Mouse (Mus musculus): ENCODE results near the gene Nfkbib.

The Nfkbib gene

DNA sequence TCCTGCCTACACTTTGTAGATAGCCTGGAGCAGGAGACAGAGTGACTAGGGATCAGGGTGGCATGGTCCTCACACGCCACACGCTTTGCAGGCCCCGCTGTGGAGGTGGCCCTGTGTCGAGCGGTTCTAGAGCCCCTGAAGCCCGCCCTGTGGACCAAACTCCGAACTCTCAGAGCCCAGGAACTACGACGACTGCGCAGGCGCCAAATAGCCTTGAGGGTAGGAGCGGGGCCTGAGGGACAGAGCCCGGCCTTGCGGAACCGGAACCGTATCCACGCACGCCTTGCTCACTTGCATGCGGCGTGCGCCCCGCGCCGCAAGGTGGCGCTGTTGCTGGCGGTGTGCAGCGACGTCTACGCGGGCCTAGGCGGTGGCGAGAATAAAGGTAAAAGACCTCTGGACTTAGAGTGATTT lies 29.3 kb upstream of the Nfkbib start:
- peak; percentile 59 to 64 for DNase-seq

DNA sequence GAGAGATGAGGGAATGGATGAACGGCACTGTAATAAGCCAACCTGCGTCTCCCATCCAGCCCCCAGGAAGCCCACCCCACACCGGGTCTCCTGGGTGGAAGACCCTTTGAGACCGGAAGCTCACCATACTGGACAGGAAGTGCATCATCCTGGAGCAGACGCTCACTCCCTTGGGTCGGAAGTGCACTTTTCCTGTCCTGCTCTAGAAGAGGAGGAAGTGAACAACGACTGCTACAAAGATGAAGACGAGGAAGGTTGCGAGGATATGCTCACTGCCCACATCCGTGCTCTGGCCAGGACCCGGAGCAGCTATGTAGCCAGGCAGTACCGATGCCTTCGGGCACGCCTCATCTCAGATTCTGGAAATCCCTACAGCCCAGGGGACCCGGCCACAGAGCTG lies 28.5 kb upstream of the Nfkbib start:
- DNase-seq: no peak

DNA sequence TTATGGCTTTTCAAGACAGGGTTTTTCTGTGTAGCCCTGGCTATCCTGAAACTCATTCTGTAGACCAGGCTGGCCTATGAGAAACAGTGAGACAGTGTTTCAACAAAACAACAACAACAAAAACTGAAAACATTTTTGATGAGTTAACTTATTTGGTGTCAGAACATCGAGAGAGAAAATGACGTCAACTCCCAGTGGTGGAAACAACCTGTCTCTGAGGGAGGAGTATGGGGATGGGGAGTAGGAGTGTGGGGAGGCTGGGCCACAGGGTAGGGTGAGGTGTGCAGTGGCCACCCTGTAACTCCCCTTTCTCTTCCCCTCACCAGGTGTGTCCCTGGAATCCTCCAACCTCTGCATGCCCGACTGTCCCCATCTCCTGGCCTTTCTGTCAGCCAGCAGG lies 27.2 kb upstream of the Nfkbib start:
- no peak for DNase-seq

DNA sequence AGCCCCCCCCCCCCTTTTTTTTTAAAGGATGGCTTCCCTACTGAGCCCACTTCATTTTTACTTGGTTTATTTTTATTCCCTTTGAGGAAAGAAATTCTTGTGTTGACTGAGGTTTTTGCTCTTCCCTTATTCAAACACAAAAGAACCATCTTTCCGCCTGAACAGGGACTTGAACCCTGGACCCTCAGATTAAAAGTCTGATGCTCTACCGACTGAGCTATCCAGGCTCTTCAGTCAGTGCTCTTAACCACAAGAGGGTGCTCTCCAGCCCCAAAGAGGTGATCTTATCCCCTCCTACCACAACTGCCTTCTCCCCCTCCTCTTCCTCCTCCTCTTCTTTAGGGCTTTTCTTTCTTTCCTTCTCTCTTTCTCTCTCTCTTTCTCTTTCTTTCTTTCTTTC lies 26.5 kb upstream of the Nfkbib start:
- peak in 1 of 2 experiments; percentile 53 for DNase-seq

DNA sequence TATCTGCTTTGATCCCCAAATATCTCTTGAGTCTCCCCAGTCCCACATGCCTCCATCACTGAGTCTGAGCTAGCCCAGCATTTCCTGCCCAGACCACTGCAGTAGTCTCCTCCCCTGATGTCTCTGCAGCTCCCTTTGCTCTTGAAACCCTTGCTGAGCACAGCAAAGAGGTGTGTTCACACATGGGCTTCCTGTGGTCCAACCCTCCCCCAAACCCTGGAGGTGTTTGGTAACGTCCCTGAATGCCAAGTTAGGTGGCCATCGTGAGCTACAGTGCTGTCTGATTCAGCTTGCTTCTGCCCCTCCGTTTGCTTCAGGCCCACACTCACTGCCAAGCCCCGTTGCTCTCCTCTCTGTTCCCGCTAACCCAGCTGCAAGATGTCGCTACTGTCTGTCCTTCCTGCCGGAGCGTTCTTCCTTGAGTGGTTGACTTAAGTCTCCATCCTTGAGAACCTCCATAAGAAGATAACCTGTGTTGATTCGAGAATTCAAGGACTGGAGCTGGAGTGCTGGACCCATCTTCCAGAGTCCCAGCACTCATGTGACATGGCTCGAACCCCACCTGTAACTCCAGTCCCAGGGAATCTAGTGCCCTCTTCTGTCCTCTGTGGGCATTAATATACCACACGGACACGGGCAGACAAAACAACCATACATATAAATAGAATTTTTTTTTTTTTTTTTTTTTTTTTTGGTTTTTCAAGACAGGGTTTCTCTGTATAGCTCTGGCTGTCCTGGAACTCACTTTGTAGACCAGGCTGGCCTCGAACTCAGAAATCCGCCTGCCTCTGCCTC lies 25.3 kb upstream of the Nfkbib start:
- peak in 1 of 2 experiments; percentile 56 for DNase-seq

DNA sequence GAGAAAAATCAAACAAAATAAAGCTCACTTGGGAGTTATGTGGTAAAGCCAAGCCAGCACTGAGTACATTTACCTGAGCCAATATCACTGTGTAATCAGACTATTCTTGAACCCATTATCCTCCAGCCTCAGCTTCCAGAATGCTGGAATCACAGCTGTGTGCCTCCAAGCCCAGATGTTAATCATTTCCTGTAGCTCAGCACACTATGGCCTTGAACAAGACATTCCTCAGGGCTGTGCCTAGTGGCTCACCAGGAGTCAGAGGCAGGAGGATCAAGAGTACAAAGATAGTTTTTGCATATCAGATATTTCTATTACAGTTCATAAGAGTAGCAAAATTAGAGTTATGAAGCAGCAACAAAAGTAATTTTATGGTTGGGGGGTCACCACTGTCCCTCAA lies 24.4 kb upstream of the Nfkbib start:
- DNase-seq: no peak

DNA sequence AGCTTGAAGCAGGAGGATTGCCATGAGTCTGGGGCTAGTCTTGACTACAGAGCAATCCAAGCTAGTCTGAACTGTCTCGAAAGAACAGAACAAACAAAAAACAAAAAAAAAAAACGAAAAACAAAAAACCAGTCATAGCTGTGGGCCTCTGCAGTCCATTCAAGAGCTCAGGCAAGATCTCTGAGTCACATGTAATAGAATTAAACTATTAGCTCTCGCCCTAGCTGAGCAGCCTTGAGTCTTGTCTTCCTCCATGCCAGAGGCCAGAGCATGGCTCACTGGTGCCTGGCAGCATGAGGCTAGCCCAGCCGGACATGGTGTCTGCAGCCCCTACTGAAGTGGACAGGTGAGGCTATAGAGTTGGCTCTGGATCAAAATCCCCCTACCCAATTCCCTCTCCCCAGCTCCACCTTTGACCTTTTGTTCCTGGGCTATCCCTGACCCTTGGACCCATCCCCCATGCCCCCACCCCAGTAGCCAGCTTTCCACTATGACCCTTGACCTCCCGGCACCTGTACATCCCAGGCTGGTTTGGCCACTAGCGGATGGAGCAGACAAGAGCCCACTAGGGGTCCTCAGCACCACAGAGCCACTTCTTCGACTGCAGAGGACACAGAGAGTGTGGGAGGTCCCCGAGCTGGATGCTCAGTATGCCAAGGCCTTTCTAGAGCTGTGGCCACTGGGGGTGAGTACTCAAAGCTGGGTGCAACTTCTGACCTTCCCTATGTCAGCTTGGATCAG lies 22.9 kb upstream of the Nfkbib start:
- no peak for DNase-seq

DNA sequence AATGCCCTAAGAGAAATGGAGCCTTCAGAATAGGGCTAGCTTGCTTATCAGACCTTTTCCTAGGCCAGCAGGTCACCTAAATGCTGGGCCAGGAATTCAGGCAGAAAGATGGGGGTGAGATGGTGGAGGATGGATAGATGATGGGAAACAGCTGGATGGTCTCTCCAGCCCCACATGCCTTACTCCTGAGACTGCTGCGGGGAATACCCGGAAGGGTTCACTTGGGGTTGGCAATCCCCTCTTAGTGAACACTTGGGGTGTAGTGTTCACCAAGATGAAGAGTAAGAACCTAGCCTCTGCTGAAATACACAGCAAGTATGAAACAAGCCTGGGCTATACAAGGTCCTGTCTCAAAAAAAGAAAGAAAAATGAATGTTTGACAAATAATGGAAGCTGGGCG lies 21.9 kb upstream of the Nfkbib start:
- DNase-seq: no peak

DNA sequence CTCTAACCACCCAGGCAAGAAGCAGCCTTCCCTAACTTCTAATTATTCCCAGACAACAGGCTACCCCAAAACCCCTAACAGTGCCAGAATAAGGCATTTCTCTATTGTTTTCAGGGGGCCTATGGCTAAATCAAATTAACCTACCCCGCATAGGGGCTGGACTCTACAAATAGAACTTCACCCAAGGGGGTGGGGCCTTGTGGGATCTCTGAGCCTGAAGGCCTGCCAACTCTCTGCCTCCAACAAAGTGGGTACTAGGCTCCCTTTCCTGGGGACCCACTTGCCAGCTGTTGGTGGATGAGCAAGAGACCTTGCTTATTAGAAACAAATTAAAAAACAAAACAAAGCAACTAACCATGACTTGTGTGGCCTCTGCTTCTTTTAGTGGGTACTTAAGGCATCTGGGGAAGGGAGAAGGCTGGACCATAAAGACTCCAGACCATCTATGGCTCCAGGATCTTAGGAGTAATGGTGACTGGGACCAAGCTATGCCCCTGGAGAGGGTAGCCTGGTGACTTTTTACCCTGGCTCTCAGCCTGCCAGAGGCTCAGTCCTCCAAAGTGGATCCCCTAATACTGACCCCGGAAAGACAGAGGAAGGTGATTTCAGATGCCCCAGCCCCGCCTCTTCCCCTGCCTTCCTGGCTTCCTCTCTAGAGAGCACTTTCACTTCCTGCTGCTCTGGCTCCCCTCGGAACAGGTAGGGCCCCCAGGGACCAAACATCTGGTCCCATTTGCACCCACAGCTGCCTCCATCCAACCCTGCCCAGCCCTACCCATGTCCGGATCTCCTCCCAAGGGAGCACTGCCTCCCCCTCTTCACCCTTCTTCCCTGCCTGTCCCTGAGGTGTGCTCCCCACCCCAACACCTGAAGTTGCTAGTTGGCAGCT lies 21.2 kb upstream of the Nfkbib start, which contains the start of gene Rinl:
Gene Rinl, plus strand, starts transcription at position 663 of the 889 bp plus-strand sequence.
- peak; percentile 69 to 80 for DNase-seq

DNA sequence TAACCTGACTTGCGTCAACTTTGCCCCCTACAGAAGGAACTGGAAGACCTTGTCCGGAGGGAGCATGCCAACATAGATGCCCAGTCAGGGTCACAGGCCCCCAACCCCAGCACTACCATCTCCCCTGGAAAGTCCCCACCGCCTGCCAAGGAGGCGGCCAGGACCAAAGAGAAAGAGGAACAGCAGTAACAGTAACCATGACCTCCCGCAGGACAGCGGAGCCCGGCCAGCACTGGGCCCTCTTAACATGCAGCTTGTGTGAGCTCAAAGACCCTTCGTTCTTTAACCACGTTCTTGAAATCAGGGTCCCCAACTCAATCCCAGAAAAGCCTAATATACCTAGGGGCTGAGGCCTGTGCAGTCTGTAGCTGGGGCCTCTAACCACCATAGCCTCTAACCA lies 20.6 kb upstream of the Nfkbib start:
- no peak for DNase-seq

DNA sequence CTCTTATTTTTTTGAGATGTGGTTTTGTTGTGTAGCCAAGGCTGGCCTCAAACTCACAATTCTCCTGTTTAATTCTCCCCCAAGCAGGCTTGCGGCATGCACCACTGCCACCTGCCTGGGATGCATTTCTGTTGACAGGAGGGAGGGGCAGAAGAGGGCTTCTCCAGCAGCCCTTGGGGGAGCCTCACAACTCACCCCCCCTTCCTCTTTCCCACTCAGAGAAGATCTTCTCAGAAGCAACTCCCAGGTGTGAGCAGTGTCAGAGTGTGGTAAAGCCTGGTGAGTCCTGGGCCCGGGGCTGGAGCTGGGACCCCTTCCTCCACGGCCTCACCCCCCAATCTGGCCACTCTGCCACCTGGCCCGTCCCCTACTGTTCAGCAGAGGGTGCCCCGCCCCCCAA lies 17.8 kb upstream of the Nfkbib start:
- DNase-seq: no peak

DNA sequence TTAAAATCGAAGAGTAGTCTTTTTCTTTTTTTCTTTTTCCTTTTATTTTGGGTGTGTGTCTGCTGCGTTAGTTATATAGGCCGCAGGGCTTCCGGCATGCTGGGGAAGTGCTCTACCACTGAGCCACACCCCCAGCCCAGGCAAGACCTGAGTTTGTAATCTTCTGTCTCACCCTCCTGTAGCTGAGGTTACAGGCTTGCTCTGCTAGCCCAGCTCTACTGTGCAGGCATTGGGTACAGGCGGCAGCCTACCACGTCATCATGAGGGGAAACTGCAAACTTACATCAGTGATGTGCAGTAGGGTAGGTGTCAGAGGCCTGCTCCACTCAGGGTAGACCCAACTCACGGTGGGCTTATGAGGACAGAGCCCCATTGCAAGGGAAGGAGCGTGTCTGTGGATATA lies 13.9 kb upstream of the Nfkbib start:
- DNase-seq: peak; percentile 76 to 87

DNA sequence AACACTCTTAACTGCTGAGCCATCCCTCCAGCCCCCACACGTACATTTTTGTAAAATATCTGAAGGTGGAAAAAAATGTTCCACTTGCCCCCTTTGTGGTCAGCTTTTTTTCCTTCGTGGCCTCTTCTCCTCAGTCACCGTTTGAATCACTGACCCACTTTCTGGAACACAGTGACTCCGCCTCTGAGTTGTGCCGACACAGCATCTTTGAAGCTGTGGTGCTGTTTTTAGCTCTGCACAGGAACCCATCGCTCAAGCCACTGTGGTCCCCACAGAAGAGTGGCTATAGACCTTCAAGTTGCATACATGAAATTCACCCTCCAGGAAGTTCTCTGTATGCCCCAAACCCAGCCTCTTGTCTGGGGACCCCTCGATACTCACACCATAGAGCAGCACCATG lies 13.5 kb upstream of the Nfkbib start:
- peak; percentile 63 to 83 for DNase-seq

DNA sequence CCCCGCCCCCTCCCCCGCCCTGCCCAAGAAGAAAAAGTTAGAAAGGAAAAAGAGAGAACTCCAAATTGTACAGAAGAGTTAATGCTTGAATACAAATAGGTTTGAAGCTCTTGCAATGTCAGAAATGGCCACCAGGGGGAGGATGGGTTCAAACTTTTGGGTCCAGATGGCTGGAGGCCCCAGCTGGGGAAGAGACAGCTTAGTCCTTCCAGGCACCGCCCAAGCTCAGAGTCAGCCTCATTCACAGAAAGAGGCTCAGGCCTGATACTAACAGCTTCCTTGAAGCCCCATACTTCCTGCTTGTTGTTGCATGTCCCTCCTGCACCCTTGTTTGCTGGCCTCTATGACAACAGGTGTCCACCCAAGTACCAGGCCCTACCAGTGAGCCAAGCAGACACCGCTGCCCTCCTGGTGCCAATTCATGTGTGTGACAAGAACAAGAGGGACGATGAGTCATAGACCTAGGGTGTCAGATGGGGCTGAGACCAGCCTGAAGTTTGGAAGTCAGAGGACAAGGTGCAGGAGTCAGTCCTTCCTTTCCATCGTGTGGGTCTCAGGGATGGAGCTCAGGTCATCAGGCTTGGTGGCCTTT lies 12.9 kb upstream of the Nfkbib start:
- DNase-seq: peak; percentile 81 to 90

DNA sequence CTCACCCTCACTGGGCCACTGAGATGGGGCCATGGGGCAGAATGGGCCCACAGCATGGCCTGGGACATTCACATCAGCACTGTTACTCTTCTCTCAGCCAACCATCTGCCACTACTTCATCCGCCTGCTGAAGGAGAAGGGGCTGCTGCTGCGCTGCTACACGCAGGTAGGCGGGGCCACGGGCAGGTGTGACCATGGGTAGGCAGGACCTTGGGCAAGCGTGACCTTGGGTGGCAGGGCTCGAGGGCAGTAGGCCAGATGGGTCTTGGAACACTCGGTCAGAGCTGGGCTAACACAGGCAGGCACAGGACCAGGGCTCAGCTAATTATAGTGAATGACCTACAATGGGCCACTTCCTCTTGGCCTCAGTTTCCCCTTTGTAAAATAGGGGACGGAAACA lies 11.5 kb upstream of the Nfkbib start:
- no peak for DNase-seq

DNA sequence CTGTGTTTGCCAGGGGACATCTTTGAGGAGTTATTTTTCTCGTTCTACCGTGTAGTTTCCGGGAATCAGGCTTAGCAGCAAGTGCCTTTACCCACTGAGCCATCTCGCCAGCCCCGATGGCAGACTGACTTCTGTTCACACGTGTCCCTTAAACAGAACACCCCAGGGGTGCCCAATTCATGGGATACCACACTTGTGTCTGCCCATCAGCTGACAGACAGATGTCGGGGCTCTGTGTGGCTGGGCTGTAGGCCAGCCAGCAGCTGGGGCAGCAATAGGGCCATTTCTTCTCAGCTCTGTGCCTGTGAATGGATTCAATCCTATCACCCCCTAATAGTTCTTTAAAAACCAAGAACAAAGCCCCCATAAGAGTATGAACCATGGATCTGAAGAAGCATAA lies 7.8 kb upstream of the Nfkbib start:
- DNase-seq: no peak

DNA sequence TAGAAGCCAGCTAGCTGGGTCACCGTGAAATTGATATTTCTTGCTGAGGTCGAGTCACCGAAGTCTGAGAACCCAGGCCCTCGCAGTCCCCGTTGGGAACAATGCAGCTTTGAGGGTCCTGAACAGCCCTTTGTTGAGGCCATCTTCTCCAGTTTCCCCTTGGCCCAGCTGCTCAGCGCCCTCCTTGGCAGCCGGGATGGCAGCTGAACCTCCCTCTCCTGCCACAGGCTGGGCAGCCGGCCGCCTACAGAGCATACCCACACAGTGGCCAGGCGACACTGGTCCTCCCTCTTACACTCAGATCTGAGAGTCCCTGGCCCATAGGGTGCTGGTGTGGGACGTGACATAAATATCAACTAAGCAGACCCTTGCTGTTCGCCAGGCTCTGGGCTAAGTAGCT lies 6.9 kb upstream of the Nfkbib start:
- DNase-seq: no peak

DNA sequence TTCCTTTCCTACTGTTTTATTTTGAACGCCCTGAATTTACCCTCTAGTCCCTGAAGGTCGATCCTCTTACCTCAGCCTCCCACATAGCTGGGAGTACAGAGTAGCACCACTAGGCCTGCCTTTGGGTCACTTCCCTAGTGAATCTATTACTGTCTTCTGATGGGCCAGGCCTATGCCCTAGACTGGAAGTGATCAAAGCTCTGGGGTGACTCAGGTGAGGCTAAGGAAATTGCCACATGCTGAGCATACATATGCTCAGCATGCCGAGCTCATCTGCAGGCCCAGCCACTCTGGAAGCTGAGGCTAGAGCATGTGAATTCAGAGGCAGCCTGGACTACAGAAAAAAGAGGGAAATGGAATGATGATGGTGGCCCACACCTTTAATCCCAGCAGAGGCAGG lies 5.9 kb upstream of the Nfkbib start:
- DNase-seq: no peak

DNA sequence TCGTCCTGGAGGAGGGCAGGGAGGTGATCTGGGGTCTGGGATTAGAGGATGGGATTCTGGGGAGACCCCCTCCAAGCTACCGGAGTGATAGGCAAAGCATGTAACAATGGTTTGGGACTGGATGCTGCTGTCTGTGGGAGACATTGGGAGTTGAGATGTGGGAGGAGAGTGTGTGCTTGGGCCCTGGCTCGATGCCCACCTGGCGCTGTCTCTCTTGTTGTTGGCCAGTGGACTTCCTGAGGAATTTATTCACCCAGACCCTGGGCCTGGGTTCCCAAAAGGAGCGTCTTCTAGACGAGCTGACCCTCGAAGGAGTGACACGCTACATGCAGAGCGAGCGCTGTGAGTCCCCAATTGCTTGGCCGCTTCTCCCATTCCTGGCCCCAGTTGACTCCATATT lies 4.6 kb upstream of the Nfkbib start:
- no peak for DNase-seq

DNA sequence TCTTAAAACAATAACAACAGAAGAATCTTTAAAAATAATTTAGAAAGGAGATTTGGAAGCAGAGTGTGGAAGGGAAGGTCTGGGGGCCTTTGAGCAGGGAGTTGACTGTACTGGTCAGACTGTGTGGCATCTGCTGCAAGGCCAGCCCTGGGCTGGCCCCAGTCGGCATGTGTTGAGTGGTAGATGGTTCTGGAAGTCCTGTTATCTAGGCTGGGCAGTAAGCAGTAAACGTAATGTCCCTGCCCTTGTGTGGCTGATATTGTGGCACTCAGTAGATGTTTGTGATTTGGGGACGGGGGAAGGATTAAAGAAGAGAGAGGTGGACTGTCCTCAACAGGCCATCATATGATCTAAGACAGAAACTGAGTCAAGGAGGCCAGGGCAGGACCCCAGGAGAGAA lies 3.0 kb upstream of the Nfkbib start:
- DNase-seq: no peak

DNA sequence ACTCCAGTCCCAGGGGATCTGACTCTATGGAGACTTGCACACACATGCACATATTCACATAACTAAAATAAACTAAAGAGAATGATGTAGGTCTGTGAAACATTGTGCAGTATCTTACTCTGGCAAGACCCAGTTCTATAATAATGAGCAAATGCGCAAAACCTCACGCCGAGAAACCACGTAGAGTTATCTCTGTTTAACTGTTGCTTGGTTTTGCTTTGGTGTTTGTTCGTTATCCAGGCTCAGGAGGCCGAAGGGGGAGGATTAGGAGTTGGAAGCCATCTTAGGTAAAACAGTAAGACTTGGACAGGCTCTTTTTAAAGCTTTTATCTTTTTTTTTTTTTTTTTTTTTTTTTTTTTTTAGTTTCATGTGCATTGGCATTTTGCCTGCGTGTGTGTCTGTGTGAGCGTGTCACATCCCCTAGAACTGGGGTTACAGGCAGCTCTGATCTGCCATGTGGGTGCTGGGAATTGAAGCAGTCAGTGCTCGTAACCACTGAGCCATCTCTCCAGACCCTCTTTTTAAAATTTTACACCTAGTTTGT lies 2.2 kb upstream of the Nfkbib start:
- DNase-seq: no peak

DNA sequence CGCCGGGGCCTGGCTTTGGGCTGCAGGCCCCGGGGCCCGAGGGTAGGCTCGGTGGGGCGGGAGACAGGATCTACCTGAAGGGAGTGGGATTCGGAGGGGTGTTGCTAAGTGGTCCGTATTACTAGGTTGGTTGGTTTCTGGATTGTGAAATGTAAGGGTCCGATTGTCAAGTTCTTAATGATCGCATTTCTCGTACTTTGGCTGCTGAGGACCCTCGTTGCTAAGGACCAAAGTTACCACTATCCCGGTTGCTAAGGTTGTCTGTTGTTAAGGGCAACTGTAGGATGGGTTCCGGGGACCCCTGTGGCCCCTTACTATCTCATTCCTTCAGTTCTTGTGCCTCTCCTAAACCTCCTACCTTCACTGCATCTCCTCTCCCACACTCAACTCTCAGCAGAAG lies 402 bp downstream of the Nfkbib start:
- DNase-seq: no peak

All from thymus, adult 18-20 months (tissue).